Mouse (Mus musculus) layer of hippocampus, postnatal 36 days (tissue): ENCODE data around the gene Tuba3b. TPM values are rescaled to one million over a fixed set of nuclear protein-coding genes. Genes with fewer than 3 reads are reported as not detected.

Experiments used
- DNase-seq, 2 experiments: peaks; one replicate each; pipeline ENCODE4 v3.0.0; 2022
- total RNA-seq, 2 experiments: library from RNA; stranded (reverse); gene quantifications; 2 replicates each; pipeline ENCODE4 v1.2.3; 2021

The Tuba3b gene
- not detected for total RNA-seq

DNA sequence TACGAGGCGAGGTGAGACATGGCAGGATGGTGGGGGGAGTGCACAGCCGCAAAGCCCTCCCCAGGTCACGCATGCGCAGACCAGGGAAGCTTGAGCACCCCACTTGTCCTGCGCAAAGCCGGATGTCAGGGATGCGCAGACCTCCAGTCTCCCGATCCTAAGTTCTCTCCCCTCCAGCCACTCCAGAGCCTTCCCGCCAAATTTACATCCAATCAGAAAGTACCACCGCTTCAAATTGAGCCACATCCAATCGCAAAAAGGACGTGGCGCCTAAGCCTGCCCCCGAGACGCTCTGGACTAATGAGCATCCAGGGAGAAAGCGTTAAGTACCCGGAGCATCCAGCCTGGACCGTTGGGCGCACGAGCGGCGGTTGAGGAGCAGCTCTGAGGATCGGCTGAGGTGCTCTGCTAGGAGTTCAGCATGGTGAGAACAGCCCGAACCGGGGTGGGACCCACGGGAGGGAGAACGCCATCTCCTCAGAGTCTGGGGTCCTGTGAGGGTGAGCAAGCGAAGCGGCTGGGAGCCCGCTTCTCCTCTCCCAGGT is at the start of gene Tuba3b:
Gene Tuba3b (plus strand): TSS at position 92 of the 545 bp plus-strand sequence.
- DNase-seq, result no peak

DNA sequence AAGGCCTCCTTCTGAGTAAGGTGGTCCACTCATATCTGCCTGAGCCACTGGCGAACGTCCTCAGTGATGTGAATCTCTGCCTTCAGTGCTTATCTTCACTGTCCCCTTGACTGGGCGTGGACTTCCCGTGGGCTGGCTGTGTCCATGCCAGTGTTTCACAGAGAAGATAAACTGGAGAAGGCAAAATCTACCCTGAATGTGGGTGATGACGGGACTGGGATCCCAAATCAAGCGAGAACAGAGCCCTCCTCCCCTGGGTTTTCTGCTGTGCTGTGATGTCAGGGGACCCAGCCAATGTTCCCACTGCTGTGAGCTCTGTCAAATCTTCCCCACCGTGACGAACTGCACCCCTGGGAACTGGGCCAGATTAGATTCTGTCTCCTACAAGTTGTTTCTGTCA is 48.3 kb upstream of the Tuba3b start:
- no peak for DNase-seq

DNA sequence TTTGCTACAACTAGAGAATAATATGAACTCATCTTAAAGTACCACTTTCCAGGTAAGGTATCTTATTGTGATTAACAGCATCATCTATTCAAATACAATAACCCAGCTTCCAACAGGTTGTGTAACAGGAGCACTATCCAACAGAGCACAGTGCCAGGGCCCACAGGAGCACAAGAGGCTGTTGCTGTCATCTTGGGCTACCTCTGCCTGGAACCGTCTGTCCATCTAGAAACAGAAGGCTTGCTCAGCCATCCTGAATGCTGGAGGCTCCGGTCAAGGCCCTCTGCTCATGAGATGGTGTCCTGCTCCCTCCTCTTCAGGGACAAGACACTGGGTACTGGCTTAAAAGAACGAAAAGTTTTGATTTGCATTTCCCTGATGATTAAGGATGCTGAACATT is 47.7 kb upstream of the Tuba3b start:
- no peak for DNase-seq

DNA sequence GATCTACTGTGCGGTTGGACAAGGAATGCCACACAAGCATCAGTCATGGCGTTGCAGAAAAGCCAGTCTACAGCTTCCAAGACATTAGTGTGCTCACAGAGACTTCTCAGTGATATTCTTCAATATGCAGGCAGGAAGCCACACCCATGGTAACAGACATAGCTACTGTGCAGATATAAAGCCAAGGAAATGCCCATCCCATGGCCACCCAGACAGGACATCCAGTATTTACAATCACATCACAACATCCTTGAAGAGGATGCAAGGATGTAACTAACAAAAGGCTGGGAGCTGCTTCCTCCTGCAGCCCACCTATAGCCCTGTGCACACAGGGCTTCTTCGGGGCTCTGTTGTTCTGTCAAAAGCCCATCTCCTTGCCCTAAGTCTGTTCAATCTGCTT is 46.9 kb upstream of the Tuba3b start:
- no peak for DNase-seq

DNA sequence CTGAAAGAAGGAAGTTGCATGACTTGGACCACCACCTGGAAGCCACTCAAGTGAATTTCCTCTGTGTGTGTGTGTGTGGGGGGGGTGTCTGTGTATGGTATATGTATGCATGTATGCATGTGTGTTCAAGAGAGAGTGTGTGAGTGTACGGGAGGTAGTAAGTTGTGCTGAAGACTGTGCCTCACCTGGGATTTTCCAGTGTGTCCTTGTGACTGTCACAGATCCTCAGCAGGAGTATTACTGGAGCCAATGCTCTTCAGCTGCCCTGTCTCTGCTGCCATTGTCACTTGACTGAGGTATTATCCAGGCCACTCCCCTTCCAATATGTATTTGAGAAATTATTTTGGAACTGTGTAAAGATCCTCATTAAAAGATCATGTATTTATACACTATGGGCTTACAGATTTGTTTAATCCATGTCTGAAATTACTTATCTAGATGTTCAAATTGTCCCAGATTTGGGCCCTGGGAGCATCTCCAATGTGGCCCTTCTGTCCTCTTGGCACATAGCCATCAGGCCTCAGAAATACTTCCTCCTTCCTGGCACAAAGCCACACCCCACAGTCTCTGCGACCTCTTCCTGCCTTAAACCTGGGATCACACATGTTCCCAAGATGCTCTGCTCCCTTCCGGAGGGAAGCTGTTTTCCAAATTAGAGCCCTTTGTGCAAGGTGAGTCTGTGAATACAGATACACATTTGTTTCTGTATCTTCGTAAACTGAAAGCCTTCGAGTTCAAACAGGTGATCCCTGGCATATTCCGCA is 42.1 kb upstream of the Tuba3b start:
- DNase-seq, result no peak

DNA sequence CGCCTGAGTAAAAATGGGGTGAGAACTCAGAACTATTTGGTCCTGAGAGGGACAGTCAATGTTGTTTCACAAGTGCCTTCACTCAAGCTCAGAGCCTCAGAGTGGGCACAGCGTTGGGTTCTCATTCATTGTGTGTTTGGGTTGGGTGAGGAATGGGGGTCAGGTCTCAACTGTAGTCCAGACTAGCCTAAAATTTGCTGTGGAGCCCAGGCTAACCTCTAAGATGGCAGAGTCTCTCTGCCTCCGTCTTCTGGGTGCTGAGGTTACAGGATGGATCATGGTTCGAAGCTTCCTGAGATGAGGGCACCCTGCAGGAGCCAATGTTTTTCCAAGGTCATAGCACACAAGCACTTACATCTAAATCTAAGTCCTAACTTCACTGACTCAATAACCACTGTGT is 38.8 kb upstream of the Tuba3b start:
- DNase-seq, result no peak

DNA sequence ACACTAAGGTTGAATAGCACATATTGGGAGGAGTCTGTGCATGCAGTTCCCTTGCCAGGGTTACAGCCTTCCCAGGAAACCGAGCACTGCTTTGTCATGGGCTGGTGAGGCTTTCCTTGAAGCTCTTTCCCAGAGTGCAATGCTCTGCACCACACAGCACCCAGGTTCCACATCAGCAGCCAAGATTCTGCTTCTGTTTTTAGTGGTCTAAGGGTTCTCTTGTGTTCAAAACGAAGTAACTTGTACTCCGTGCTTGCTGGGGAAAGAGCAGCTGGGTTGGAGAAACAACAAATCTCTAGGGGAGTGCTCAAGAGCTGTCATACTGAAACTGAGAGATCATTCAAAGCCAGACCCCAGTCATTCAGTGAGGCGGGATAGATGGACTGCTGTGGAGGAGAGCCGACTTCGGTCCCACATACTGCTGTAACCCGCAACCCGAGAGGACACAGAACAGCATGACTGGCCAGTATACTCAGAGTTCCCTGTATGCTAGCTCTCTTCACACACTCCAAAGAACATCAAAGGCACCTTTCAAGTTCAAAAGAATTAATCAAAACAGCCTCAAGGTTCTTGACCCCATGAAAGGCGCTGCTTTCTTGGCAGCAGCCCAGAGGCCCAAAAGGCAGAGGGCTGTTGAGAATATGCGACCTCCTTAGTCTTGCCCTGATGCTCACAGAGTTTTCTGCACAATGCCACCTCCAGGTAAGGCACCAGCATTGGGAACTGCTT is 36.9 kb upstream of the Tuba3b start:
- DNase-seq, result no peak

DNA sequence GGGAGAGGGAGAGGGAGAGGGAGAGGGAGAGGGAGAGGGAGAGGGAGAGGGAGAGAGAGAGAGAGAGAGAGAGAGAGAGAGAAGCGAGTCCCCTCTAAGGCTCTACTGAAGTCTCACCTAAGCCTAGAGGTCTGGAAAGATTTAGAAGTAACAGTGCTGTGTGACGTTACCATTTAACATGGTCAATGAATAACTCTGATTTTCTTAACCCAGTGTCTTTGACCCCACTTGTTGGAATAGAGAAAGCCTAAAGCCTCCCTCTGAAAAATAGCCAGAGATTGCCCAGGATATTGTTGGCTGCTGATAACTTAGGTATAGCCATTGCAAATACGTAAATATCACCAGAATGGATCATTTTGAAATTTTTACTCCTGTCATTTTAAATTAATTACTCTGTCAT is 35.8 kb upstream of the Tuba3b start:
- DNase-seq, result no peak

DNA sequence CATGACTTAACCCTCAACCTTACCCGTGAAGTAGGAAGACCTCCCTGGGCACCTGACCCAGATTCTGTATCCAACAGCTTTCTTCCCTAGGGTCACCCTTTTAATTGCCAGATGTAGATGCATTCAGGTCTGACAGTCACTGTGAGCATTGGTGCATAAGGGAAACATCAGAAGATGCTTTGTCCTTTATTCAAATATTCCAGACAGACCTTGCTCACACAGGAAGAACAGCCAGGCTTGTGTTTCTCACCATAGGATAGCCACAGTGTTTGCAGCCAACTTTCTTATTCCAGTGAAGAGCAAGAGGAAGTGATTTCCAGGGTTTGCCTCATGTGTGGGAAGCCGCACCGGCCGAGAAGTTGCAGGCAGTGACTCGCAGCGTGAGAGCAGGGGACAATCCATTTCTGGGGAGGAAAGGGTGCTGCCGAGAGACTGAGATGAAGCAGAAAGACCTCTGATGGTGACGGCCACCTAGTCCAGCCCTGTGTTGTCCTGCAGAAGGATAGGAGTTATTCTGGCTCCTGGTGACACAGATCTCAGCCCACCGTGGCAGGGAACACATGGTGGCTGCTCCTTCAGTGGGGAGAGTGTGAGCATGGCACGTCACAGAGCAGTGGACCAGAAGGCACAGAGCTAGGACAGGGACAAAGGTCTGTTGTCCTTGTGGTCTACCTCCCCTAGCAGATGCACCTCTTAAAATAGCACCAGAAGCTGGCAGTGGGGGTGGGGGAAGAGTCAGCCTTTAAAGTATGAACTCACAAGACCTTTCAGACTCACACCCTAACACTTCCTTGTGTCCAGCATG is 34.0 kb upstream of the Tuba3b start:
- DNase-seq, result no peak

DNA sequence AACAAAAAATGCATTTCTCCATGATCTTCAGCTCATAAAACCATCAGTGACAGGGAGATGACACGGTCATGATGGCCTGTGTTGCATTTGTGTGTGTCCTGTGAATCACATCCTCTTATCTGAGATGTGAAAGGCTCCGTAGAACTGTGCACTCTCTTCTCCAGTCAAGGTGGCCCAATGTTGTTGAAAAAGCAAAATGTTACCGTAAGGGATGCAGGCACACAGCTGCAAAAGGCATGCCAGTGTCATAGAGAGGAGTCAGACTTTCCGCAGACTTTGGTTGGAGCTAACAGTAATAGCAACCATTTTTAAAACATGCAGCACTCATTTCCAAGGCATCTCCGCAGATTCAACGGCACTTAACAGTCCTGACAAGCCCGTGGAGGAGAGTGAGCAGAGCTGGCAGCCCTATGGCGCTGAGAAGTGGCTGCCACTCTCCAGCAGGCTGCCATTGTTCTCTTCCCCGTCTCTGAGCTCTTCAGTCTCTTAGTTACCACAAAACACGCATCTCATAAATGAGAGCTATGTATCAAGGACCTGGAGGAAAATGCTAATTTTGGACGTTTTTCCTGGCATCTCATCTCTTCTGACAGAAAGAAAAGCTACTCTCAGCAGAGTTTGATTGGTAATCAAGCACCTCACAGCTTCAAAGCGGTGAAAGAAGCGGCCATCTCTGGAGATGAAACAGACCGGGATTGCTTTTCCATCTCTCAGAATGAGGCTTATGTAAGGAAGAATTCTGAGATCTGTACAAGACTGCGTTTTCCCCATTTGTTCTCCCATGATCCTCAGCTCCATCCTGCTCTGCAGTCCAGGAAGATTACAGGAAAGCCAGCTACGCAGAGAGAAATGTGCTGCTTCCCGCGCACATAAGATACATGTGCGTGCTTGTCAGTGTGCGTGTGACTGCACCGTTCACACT is 30.2 kb upstream of the Tuba3b start:
- no peak for DNase-seq

DNA sequence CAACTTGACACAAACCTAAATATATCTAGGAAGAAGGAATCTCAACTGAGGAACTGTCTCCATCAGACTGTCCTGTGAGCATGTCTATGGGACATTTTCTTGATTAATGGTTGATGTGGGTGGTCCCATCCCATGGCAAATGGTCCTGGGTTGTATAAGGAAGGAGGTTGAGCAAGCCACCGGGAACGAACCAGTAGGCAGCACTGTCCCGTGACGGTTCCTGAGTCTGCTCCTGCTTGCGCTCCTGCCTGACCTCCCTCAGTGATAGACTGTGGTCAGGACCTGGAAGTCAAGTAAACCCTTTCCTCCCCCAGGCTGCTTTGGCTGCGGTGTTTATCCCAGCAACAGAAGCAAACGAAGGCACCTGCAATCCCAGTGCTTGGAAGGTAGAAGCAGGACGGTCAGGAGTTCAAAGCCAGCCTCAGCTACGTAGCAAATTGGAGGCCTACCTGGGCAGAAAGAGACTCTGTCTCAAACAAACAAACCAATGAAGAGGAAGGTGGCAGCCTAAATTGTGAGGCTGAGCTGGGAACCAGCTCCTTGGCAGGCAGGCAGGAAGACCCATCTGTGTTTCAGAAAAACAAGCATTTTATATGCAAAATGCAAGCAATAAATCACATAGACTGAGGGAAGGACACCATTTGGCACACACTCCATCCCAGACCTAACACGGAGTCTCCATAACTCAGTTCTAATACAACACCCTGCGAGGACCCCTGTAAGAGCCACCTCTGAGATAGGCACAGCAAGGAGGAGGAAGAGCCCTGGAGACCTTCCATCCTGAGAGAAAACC is 24.9 kb upstream of the Tuba3b start:
- DNase-seq, result no peak

DNA sequence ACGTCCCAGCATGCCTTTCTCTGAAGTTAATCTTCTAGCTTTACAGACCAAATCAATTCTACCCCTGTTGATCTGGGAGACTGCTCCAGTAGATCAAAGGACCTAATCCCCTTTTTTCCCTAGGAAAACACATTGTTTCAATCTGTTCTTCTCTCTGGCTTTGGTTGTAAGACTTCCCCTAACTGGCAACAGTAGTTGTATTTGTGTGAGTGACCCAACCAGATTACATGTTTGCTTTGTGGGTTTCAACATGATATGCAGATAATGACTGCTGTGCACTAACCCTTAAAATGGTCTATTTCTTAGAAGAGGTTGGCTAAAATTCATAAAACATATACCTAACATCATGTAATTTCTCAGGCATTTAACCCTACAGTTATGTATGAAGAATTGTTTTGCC is 24.0 kb upstream of the Tuba3b start:
- DNase-seq, result no peak

DNA sequence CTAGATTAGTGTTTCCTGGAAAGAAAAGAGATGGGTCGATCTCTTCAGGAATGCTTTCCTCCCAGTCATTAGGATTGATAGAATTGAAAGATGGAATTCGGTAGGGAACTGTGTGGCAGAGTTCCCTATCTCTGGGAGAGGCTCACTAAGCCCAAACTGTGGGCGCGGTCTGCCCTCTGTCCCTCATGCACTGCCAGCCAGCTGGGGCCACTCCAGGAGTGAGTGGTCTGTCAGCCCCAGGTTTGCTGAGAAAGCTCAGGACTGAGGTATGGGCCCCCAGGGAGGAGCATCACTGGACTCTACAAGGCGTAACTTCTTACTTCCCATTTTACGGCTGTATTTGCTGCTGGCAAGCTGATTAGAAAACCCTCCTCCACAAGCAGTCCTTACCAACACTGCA is 23.5 kb upstream of the Tuba3b start:
- no peak for DNase-seq

DNA sequence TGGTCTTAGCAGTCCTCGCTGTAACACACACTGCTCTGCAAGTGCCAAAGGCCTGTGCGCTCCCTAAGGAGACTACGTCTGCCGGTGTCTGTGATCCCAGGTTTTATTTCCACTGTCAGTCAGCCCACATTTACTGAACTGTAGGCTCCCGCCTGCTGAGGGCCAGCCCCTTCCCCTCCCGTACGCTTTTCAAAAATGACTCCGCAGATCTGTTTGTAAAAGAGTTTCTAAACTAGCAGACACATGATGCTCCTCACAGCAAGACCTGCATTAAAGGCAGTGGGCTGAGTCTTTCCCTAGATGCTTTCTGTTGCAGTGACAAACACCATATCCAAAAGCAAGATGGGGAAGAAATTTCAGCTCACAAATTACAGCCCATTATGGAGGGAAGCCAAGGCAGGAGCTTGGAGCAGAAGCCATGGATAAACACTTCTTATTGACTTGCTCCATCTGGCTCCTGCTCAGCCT is 23.0 kb upstream of the Tuba3b start:
- DNase-seq, result no peak

DNA sequence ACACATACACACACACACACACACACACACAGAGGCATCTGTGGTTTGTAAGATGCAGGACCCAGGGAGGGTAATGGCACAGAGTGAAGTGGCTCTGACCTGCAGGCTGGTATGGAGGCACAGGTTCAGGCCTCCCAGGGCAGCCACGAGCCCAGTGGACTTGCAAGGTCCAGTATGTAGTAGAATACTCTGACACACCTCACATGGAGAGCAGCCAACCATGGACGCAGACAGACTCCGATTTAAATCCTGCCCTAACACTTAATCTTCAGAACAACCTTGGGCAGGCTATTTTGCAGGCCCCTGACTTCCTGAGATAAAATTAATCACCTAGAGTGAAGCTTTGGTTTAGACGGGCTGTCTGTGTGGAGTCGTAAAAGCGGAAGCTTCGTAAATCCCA is 21.6 kb upstream of the Tuba3b start:
- DNase-seq, result no peak

DNA sequence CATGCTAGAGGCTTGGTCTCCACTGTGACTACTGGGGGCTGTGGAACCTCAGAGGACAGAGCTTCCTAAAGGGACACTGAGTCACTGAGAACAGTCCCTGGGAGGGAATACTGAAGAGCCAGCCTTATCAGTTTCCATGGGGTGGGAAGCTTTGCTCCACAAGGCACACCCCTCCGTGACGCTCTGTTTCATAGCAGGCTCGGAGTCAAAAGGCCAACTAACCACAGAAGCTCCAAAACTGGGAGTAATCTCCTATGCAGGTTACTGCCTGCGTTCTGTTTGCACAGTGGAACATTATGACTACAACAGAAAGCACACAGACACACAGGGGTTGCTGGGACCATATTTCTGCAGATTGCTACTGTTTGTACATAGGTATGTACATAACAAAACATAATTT is 19.7 kb upstream of the Tuba3b start:
- no peak for DNase-seq

DNA sequence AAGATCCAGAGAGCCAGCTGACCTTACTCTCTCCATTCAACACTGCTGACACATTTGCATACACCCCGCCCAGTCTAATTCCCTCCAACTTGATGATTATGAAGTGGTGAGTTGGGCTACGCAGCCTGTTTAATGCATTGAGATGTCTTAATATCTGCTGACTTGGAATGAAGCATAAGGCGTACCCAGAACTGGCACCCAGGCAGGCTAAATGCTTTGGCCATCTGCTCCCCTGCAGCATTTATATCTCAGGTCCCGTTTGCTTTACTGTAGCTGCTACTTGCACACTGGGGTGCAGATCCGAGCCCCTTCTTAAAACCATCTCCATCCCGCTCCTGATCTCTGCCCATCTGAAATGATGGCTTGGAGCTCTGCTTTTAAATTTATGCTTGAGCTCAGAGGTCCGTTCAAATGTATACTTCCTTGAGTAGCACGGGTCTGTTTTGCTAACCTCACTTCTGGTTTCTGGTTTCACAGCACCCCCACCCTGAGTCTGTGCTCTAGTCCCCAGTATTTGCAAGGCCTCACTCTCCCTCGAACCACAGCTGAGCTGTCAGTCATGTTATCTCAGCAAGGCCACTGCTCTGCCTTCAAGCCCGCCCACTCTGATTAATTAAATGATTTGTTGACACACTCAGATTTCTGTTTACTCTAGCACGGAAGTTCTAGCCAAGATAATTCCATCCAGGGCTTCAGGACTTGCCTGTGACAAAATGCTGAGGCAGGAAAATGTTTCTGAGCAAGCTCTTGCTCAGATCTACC is 16.6 kb upstream of the Tuba3b start:
- no peak for DNase-seq

DNA sequence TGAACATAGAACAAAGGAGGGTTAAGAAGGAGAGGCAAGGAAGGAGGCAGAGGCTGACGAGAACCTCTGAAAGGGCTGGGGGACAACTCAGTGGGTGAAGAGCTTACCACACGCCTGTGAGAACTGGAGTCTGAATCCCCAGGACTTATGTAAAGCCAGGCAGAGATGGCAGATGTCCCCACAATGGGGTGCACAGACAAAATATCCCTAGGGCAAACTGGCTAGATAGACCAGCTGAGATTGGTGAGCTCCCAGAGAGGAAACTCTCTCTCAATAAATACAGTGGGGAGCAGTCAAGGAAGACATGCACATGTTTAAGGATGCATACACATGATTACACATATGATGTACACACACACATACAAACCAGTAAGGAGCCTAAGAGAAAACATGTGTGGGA is 11.4 kb upstream of the Tuba3b start:
- no peak for DNase-seq

DNA sequence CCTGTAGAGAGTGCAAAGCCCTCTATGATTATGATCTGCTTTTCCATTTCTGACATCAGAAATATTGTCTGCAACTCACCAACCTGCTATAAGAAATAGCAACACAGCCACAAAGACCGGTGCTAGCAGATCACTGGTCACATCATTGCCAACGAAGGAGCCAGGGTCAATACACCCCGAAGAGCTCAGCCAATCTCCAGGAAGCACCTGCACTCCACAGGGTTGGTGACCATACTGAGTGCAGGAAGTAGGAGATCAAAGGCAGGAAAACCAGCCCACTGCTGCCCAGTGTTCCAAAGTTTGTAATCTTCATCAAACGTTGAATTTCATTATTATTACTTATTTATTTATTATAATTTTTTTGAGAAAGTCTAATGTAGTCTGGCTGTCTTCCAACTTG is 10.9 kb upstream of the Tuba3b start:
- no peak for DNase-seq

DNA sequence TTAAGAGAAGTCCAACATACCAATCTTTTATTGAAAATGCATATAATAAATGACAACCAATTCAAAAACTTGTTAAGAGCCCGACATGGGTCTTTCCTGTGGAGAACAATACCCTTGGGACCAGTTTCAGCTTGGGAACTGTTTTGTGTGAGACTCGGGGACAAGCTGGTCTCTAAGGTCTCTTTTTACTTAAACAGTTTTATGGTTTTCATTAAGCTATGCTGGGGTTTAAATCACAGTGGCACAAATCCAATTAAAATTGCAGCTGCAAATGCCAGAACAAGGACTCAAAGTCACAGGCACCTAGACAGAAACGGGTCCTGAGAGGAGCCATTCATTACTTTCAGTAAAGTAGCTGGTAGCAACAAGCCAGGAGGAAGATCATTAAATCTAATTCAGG is 10.4 kb upstream of the Tuba3b start:
- no peak for DNase-seq
